Mouse (Mus musculus) neural tube, embryonic 12.5 days (tissue): ENCODE data around the gene Lamb2. TPM values are rescaled to one million over a fixed set of nuclear protein-coding genes. Genes with fewer than 3 reads are reported as not detected.

Source experiments
- ATAC-seq: fragments of 200-750 bp; cut with Nextera tagmentation; 2 replicates; pipeline ENCODE4 v1.8.0; 2017; ENCODE audit warnings: low read depth, mild to moderate bottlenecking, moderate TSS enrichment, moderate library complexity; ENCODE audit not compliant: low FRiP score
- H3K27ac ChIP-seq: fragments of 300-500 bp; sonication (generic); 2 replicates; pipeline ENCODE4 v1.5.1; 2016
- H3K27me3 ChIP-seq: fragments of 300-500 bp; sonication (generic); replicated peaks from 2 replicates; pipeline ENCODE4 v1.6.1; 2016; ENCODE audit warnings: mild to moderate bottlenecking
- H3K36me3 ChIP-seq: fragments of 300-500 bp; sonication (generic); 2 replicates; pipeline ENCODE4 v1.6.1; 2016; ENCODE audit warnings: mild to moderate bottlenecking
- H3K4me1 ChIP-seq: fragments of 300-500 bp; sonication (generic); 2 replicates; pipeline ENCODE4 v1.6.1; 2016
- H3K4me2 ChIP-seq: fragments of 300-500 bp; sonication (generic); replicated peaks from 2 replicates; pipeline ENCODE4 v1.6.1; 2016; ENCODE audit warnings: mild to moderate bottlenecking
- H3K4me3 ChIP-seq: fragments of 300-500 bp; sonication (generic); 2 replicates; pipeline ENCODE4 v1.5.1; 2016
- H3K9ac ChIP-seq: fragments of 300-500 bp; sonication (generic); 2 replicates; pipeline ENCODE4 v1.6.1; 2016; ENCODE audit warnings: mild to moderate bottlenecking
- H3K9me3 ChIP-seq: fragments of 300-500 bp; sonication (generic); 2 replicates; pipeline ENCODE4 v1.6.1; 2016; ENCODE audit warnings: mild to moderate bottlenecking
- WGBS: fragments of 180-500 bp; shearing (Covaris S2); methylation state at CpG from one replicate; pipeline ENCODE4 v1.1.7; 2016; 5-methylcytosine and 5-hydroxymethylcytosine counted together
- polyA plus RNA-seq: library from polyadenylated mRNA; unstranded; fragments of >200 nt; fragmentation: Nextera tagmentation; extraction: Ambion mirVana; gene quantifications from 2 replicates; pipeline ENCODE4 v1.2.1, GENCODE M21; 2016

Gene Lamb2
- polyA plus RNA-seq, 1 experiment from 2014 or later: 28.6 TPM

- no peak overlapping the region for H3K27ac ChIP-seq
- WGBS: 93% methylated on average over 1 of the region's 1 CpGs
- H3K27me3 ChIP-seq: no peaks in the 10 kb centered on the region
- no peak overlapping the region for H3K4me3 ChIP-seq
- no peak overlapping the region for H3K9ac ChIP-seq
- no peaks in the 10 kb centered on the region for H3K9me3 ChIP-seq
- no peak for ATAC-seq
- no peak overlapping the region for H3K4me2 ChIP-seq
- H3K4me1 ChIP-seq: no peaks in the 10 kb centered on the region
- H3K36me3 ChIP-seq: peaks cover 78% of the 10 kb centered on the region
These were observed 52.0 kb downstream of the Lamb2 start for GRCm38 (mm10) chr9:108531496-108531895.

Other genes starting within 250 kb of the Lamb2 start
- 55.6 and 63.4 TPM in 2 replicates for gene Dag1, start 215.8 kb upstream of the Lamb2 start, polyA plus RNA-seq
- gene Nicn1, start 189.3 kb upstream of the Lamb2 start, polyA plus RNA-seq: 81.2 and 87.0 TPM in 2 replicates
- 18.9 and 24.8 TPM in 2 replicates for gene Amt, start 182.9 kb upstream of the Lamb2 start, polyA plus RNA-seq
- gene Rhoa, start 173.6 kb upstream of the Lamb2 start, polyA plus RNA-seq: 313 and 363 TPM in 2 replicates
- gene Tcta, start 173.6 kb upstream of the Lamb2 start, polyA plus RNA-seq: 44.3 and 47.5 TPM in 2 replicates
- 656 and 664 TPM in 2 replicates for gene Gpx1, start 140.8 kb upstream of the Lamb2 start, polyA plus RNA-seq
- gene Usp4, start 131.9 kb upstream of the Lamb2 start, polyA plus RNA-seq: 124 and 138 TPM in 2 replicates
- gene 1700102P08Rik, start 86.9 kb upstream of the Lamb2 start, polyA plus RNA-seq: 1.3 and 1.7 TPM in 2 replicates
- gene Ccdc36, start 51.3 kb upstream of the Lamb2 start, polyA plus RNA-seq: 0.80 and 0.84 TPM in 2 replicates
- not detected in 2 replicates for gene BC048562, start 43.3 kb upstream of the Lamb2 start, polyA plus RNA-seq
- 44.8 and 49.4 TPM in 2 replicates for gene Ccdc71, start 19.2 kb upstream of the Lamb2 start, polyA plus RNA-seq
- gene Klhdc8b, start 18.2 kb upstream of the Lamb2 start, polyA plus RNA-seq: 51.1 and 63.4 TPM in 2 replicates
- 104 TPM in 2 replicates for gene Usp19, start 10.9 kb downstream of the Lamb2 start, polyA plus RNA-seq
- gene Qars, start 28.0 kb downstream of the Lamb2 start, polyA plus RNA-seq: 86.9 and 89.9 TPM in 2 replicates
- gene Qrich1, start 37.1 kb downstream of the Lamb2 start, polyA plus RNA-seq: 162 and 164 TPM in 2 replicates
- gene Impdh2, start 80.5 kb downstream of the Lamb2 start, polyA plus RNA-seq: 124 and 134 TPM in 2 replicates
- 67.3 and 69.0 TPM in 2 replicates for gene Ndufaf3, start 87.7 kb downstream of the Lamb2 start, polyA plus RNA-seq
- gene Dalrd3, start 90.2 kb downstream of the Lamb2 start, polyA plus RNA-seq: 240 and 254 TPM in 2 replicates
- 285 and 286 TPM in 2 replicates for gene Wdr6, start 99.0 kb downstream of the Lamb2 start, polyA plus RNA-seq
- 20.9 and 21.3 TPM in 2 replicates for gene P4htm, start 117.9 kb downstream of the Lamb2 start, polyA plus RNA-seq
- gene Arih2, start 169.7 kb downstream of the Lamb2 start, polyA plus RNA-seq: 56.2 and 57.2 TPM in 2 replicates
- 40.1 and 41.8 TPM in 2 replicates for gene Slc25a20, start 182.4 kb downstream of the Lamb2 start, polyA plus RNA-seq
- 59.2 and 66.4 TPM in 2 replicates for gene Prkar2a, start 209.6 kb downstream of the Lamb2 start, polyA plus RNA-seq